Mouse (Mus musculus) hematopoietic stem cell, adult 5-6 weeks (primary cell): ENCODE data around the gene Zkscan16. TPM values are rescaled to one million over a fixed set of nuclear protein-coding genes. Genes with fewer than 3 reads are reported as not detected.

Experiments
- ATAC-seq, 2 experiments: fragments of 125-278 bp in 1 of 2; replicated peaks in 1 of 2; 2 replicates each; pipeline ENCODE4 v1.8.0; 2016 to 2017; ENCODE audit warnings: inconsistent platforms in 2 of 2, mild to moderate bottlenecking in 2 of 2, moderate number of reproducible peaks in 2 of 2, low read depth in 1 of 2, moderate TSS enrichment in 1 of 2; ENCODE audit not compliant: low FRiP score in 2 of 2, poor library complexity in 2 of 2, severe bottlenecking in 2 of 2, insufficient read depth in 1 of 2, low TSS enrichment in 1 of 2
- total RNA-seq: library from RNA; stranded (forward); fragments of 172-1452, 232-1000 nt; gene quantifications from 2 replicates; pipeline ENCODE4 v1.2.3, GENCODE M21; 2017

Gene Zkscan16
- total RNA-seq, 1 experiment from 2014 or later: not detected

DNA sequence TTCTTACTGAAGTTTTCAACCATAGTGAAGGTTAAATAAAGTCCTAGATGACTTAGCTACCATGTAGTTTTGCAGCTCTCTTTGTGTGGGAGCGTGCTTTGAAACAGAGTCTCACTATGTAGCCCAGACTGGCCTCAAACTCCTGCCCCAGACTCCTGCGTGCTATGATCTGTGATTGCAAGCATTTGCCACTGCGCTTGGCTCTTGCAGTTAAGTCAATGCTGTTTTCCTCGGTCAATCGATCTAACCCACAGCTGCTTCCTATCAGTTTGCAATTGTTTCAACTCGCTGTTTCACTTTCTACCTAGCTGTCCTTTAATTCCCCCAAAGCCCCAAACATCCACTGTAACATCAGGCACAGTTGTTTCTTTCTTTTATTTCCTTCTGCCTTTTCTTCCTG, 10.9 kb upstream of the Zkscan16 start:
- no peak for ATAC-seq

DNA sequence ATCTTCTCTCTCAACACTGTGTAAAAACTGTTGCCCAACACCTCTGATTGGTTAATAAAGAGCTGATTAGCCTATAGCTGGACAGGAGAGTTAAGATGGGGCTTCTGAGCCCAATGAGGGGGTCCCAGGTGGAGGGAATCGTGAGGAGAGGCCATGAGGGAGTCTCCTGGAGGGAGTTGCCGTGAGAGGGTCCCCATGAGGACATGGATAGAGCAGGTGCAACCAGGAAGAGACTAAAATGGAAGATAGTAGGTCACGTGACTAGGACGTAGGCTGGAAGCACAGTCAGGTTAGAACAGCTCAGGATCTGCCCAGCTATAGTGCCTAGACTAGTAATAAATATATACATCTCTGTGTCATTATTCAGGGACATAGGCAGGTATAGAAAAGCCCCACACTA, 9.1 kb upstream of the Zkscan16 start:
- no peak for ATAC-seq

- ATAC-seq: peak; percentile 73 to 90; a peak in 3 of 4 replicates
Observed at GRCm38 (mm10) chr4:58934746-58935476, 8.5 kb upstream of the Zkscan16 start.

DNA sequence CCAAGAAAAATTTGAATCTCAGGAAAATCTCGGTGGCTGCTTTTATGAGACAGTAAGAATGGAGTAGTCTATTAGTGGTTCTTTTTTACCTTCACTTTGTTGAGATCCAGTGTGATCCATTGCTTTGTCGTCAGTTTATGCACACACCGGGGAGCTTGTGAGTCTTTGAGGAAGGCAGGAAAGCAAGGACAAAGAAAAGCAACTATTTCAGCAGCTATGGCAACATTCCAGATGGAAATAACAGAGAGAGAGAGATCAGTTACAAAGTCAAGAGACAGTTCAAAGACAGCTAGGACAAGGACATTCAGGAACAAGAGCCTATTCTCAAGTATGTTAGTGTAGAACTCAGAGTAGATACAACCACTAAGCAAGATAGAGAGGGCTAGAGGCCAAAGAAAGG, 7.6 kb upstream of the Zkscan16 start:
- no peak for ATAC-seq

- ATAC-seq: no peak
Observed at GRCm38 (mm10) chr4:58941638-58942037, 1.8 kb upstream of the Zkscan16 start.

DNA sequence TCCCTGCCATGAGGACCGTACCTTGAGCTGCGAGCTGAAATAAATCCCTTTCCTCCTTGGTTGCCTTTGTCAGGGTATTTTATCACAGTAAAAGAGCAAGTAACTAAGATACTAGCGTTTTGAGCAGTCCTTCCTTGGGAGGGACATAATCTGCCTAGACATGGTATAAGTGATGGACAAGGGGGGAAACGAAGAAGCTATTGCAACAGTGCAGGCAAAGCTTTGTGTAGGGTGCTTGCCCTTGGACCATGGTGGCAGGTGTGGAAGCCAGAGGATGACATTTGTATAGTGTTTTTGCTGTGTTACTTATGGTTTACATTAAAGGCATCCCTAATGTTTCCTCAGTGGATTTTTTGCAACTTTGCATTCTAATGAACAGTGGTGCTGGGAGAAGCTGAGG, 486 bp upstream of the Zkscan16 start:
- ATAC-seq: no peak

GRCm38 (mm10) chr4:58944206-58944553, 752 bp downstream of the Zkscan16 start:
- ATAC-seq: no peak

DNA sequence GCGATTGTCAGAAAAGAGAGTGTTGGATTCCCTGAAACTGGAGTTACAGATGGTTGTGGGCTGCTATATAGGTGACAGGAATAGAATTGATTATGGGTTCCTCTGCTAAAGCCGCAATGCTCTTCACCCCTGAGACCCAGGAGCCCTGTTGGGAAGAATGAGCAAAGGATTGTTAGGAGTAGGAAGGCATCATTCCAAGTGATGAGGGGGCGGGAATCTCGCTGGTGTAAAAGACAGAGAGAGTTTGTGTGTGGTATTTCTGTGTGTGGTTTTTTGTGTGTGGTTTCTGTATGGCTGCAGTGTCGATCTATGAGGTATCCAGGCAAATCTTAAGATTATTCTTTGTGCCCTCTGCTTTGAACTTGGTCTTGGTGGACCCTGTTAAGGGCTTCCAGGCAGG, 1.3 kb downstream of the Zkscan16 start:
- ATAC-seq: no peak

GRCm38 (mm10) chr4:58948391-58948790, 5.0 kb downstream of the Zkscan16 start:
- ATAC-seq: no peak

DNA sequence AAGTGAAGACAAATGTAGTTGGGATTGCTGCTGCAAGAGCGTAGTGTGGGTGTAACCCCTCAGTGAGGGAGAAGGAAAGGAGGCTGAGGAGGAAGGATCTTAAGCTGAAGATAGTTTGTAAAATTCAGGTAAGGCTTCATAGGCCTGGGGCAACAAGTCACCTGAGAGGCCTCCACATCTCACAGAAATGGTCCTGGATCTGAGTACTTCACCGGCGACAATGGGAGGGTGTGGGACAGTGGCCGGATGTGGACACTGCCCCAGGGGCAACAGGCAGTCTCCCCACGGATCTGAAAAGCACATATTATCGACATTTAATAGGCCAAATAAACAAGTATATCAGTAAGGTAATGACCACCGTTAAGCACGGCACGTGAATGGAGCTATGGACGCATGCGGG, 9.2 kb downstream of the Zkscan16 start:
- ATAC-seq: no peak

DNA sequence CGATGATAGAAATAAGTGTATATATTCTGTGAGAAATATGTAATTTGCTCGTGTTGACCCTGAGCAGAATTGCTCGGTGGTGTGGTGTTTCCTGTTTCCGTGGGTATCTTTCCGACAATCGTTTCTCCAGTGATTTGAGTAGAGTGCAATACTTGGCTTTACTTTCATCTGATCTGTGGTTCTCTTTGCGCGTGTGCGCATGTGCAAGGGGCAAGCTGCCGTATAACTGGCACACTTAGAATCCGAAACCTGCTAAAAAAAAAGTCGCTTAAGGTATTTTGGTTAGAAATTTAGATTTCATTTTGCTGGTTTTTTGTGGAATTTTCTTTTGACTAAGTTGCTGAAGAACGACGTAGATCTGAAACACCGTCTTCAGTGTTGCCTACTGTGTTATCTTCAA, 18.3 kb downstream of the Zkscan16 start:
- no peak for ATAC-seq

DNA sequence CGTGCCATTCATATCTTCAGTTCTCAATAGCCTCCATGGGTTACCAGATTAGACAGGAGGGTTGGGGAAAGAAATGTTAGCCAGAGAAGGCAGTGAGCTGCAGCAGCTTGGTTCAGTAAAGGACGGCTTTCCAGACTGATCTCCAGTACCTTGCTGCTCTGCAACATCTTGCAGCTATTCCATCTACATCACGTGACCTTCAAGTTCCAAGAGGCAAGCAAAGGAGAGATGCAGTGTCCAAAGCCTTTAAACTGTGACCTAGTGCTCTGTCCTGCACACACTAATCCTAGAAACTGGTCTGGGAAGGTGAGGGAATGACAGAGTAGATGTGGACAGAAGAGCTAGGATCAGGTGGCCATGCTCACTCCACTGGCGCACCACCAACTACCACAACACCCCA, 19.8 kb downstream of the Zkscan16 start:
- ATAC-seq: no peak

DNA sequence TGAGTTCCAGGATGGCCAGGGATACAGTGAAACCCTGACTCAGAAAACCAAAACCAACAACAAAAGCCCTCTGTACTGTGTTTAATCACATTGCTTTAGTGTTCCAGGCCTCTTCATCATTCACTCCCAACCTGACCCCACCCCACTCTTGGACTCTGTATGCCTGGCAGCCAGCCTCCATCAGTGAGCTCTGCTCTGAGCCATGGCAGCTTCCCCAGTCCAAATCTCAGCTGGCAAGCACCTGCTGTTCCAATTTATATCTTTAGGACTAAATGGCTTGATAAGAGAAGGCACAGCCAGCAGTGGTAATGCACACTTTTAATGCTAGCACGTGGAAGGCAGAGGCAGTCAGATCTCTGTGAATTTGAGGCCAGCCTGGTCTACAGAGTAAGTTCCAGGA, 21.7 kb downstream of the Zkscan16 start:
- no peak for ATAC-seq

- no peak; a peak in 1 of 4 replicates for ATAC-seq
Observed at GRCm38 (mm10) chr4:58970678-58971077, 27.2 kb downstream of the Zkscan16 start.

DNA sequence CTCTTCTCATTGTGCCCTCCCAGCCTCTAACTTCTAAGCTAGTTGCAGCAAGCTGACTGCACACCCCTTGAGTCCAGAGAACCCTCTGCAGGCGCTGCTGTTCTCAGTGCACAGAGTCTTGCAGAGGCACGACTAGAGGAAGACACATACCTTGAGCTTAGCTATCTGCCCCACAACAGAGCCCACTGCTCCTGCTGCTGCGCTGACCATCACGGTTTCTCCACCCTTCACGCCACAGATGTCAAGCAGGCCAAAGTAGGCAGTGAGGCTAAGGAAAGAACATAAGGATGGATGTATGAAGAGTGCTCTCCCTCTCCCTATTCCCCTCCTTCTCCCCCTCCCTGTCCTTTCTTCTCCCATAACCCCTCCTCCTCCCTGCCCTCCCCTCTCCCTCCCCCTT, 32.3 kb downstream of the Zkscan16 start:
- no peak for ATAC-seq

- ATAC-seq: no peak
Observed at GRCm38 (mm10) chr4:58981421-58981820, 38.0 kb downstream of the Zkscan16 start.

DNA sequence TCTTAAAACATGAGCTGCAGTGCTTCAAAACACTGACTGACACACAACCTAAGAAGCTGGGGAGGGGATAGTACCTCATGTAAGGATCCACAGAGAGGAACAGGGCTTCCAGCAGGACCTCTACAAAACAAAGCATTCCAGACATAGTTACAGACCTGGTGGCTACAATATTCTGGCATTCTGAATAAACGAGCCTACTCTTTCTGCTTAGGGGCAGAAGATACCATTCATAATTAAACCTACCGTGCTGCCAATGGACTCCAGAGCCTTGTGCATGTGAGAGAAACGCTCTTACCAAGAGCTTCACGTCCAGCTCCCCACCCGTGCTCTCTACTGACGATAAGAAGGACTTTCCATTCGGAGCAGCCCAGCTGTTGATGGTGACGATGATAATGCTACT, 39.4 kb downstream of the Zkscan16 start:
- no peak for ATAC-seq

DNA sequence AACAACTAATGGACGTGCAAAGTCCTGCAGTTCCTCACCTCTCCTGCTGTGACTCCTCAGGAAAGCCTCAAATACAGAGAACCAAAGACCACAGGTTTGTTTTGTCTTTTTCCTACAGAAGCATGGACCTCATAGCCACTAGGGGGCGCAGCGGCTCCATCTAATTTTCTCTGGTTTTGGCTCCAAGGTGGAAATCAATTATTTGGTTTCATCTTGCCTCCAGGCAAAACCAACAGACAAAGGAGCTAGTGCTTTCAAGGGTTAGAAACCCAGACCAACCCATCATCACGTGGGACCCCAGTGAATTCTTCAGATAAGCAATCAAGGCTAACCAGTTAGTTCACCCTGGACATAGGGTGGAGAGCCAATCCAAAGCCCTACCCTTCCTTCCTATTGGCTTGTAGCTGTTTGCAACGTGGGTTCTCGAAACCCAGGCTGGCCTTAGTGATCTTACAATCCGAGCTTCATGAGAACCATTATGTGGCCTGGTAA, 41.8 kb downstream of the Zkscan16 start:
- ATAC-seq: peak; percentile 42 to 72; a peak in 3 of 4 replicates

DNA sequence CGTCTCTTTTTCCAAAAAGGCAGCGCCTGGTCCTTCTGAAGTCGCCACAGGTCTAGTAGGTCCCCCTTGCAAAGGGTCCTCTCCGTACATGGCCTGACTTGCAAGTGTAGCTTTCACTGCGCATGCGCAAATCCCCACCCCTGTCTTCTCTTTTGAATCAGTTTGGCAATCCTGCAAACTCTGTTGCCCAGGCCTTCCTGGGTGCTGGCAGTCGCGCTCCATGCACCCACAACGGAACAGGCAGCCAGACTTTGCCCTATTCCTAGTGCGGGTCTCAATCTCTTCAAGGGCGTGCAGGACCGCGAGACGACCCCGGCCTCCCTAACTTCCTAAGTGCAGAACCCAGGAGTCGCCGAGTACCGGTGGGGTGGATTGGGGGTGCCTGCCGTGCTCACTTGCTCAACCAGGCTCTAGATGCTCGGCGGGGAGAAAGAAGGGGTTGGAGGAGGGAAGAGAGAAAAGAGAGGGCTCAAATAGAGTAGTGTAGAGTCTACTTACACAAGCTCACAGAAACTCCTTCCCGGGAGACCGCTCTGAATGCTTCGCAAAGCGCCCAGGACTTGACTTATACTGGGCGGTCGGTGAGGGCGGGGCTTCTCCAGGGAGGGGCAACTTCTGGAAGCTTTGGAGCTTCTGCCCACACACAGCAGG, 43.2 kb downstream of the Zkscan16 start, which contains the start of gene Ptgr1:
TSS of gene Ptgr1 (minus strand) at position 580 of the 651 bp plus-strand sequence.
- peak; percentile 18 to 40; a peak in 1 of 4 replicates for ATAC-seq
